ENCODE assay signal across 14 mouse cellular contexts in genomic region chr13:30042689-30043320, GRCm38 (mm10). TPM values are rescaled to one million over a fixed set of nuclear protein-coding genes. Genes with fewer than 3 reads are reported as not detected.
A peak's percentile ranks its signal among the peaks of the same experiment; 100 is the strongest.
DNase-seq lines count a peak whose midpoint lies in the region; ATAC-seq lines count a peak whose summit lies in the region.
"Had no signal": no experiment of that assay in that cellular context is flagged by ENCODE, and none has a peak within 500 bp of the region (broad histone marks: within the 10 kb centered on the region; RNA-seq: fewer than 3 reads in every experiment).

No protein-coding gene starts in this region.

- H3K27me3 ChIP-seq in heart, embryonic 10.5 days (ENCODE audit: insufficient read depth, poor library complexity, severe bottlenecking), result no peaks in the 10 kb centered on the region
- no peaks in the 10 kb centered on the region for H3K27me3 ChIP-seq in kidney, embryonic 15.5 days
- H3K27me3 ChIP-seq: hindbrain, embryonic 13.5 days; neural tube, embryonic 15.5 days had no signal

- no peak for DNase-seq in heart, embryonic 10.5 days (ENCODE audit: low spot score)
- no peak for DNase-seq in heart, postnatal 14 days
- DNase-seq in spleen, postnatal 36 days (ENCODE audit: low spot score in 2 of 2), result peak; percentile 3 to 11
- DNase-seq in spleen, postnatal 14 days (ENCODE audit: low spot score in 2 of 2), result no peak
- no peak for DNase-seq in kidney, adult 11 months
- no peak for DNase-seq in urinary bladder, adult 18-20 months (ENCODE audit: low spot score in 2 of 2)
- DNase-seq: cerebellum, postnatal 10 days had no signal

- ATAC-seq in megakaryocyte, adult 5-6 weeks (ENCODE audit: poor library complexity, severe bottlenecking), result peak; percentile 89
- ATAC-seq in kidney, embryonic 15.5 days (replicated peaks; ENCODE audit: low FRiP score), result no peak

- H3K9me3 ChIP-seq in heart, embryonic 10.5 days, result no peaks in the 10 kb centered on the region
- no peaks in the 10 kb centered on the region for H3K9me3 ChIP-seq in kidney, embryonic 15.5 days (replicated peaks)
- H3K9me3 ChIP-seq: hindbrain, embryonic 13.5 days; neural tube, embryonic 15.5 days had no signal

- H3K4me3 ChIP-seq in heart, embryonic 10.5 days, result no peak overlapping the region
- H3K4me3 ChIP-seq in kidney, embryonic 15.5 days (replicated peaks), result no peak overlapping the region
- H3K4me3 ChIP-seq: erythroblast, embryonic 14.5 days; hindbrain, embryonic 13.5 days; neural tube, embryonic 15.5 days had no signal

- intact Hi-C loops in heart, postnatal 14 days (cut with DNase I), result no loop called here

- WGBS in heart, embryonic 10.5 days, result 55% methylated on average over 15 of the region's 15 CpGs
- WGBS in kidney, embryonic 15.5 days, result 71% methylated on average over 15 of the region's 15 CpGs

- H3K36me3 ChIP-seq in heart, embryonic 10.5 days, result no peaks in the 10 kb centered on the region
- H3K36me3 ChIP-seq in kidney, embryonic 15.5 days, result no peaks in the 10 kb centered on the region
- H3K36me3 ChIP-seq: hindbrain, embryonic 13.5 days; neural tube, embryonic 15.5 days had no signal

- peak overlapping the region; percentile 65 for H3K27ac ChIP-seq in heart, embryonic 10.5 days
- no peak overlapping the region for H3K27ac ChIP-seq in kidney, embryonic 15.5 days
- H3K27ac ChIP-seq: hindbrain, embryonic 13.5 days; liver, embryonic 14.5 days; neural tube, embryonic 15.5 days had no signal

- H3K4me2 ChIP-seq in kidney, embryonic 15.5 days, result no peak overlapping the region
- H3K4me2 ChIP-seq: hindbrain, embryonic 13.5 days; midbrain, embryonic 11.5 days; neural tube, embryonic 15.5 days had no signal

- H3K9ac ChIP-seq in kidney, embryonic 15.5 days, result no peak overlapping the region
- H3K9ac ChIP-seq: hindbrain, embryonic 13.5 days; liver, embryonic 14.5 days; neural tube, embryonic 15.5 days had no signal

- peaks cover 11% of the 10 kb centered on the region for H3K4me1 ChIP-seq in heart, embryonic 10.5 days
- no peaks in the 10 kb centered on the region for H3K4me1 ChIP-seq in kidney, embryonic 15.5 days
- H3K4me1 ChIP-seq: hindbrain, embryonic 13.5 days; neural tube, embryonic 15.5 days had no signal

RNA-seq across cellular contexts. Expression of gene E2f3, which starts 56.9 kb away (rescaled TPM):
- 13.2 and 15.6 TPM in 2 replicates for polyA plus RNA-seq in heart, embryonic 10.5 days (2016; fragmentation: Nextera tagmentation; extraction: Ambion mirVana)
- total RNA-seq in heart, postnatal 14 days (2021), result 1 to 10 TPM; 8.8 to 9.0 TPM
- 7.3 and 7.5 TPM in 2 replicates for total RNA-seq in megakaryocyte, adult 5-6 weeks (2015)
- total RNA-seq in megakaryocyte, adult 5-6 weeks (2017), result 5.4 TPM in 2 replicates
- 14.6 and 15.4 TPM in 2 replicates for polyA plus RNA-seq in kidney, embryonic 15.5 days (2015; fragmentation: Nextera tagmentation; extraction: Ambion mirVana)

Comparison
In these comparisons a context has a peak if more than half of its experiments do, and no peak if none do; other contexts are left out.
1. DNase-seq: peak in spleen, postnatal 36 days (2 of 2); none in heart, embryonic 10.5 days (single experiment), heart, postnatal 14 days (0 of 2), spleen, postnatal 14 days (0 of 2), kidney, adult 11 months (single experiment) and urinary bladder, adult 18-20 months (0 of 2).